Mouse (Mus musculus) bone marrow macrophage, adult 2 months (primary cell): Measurements from ENCODE around the gene Pask.

Experiments used
- CTCF ChIP-seq: IDR thresholded peaks from 2 replicates; pipeline ENCODE4 v1.5.1; 2012; ENCODE audit warnings: low read depth, mild to moderate bottlenecking, low read length, moderate library complexity
- POLR2A ChIP-seq: IDR thresholded peaks from 2 replicates; pipeline ENCODE4 v1.6.1; 2012; ENCODE audit warnings: mild to moderate bottlenecking, low read depth, low read length, borderline replicate concordance

- no peak for TF ChIP-seq CTCF
- no peak for TF ChIP-seq POLR2A
Observed at GRCm38 (mm10) chr1:93349701-93350100, 6.4 kb upstream of the Pask start.
